Mouse (Mus musculus) liver, postnatal 0 days (tissue): ENCODE measurements around the gene Cntn3. TPM values are rescaled to one million over a fixed set of nuclear protein-coding genes. Genes with fewer than 3 reads are reported as not detected.

Experiments
- ATAC-seq: fragments of 200-750 bp; cut with Nextera tagmentation; 2 replicates; pipeline ENCODE4 v1.8.0; 2017; ENCODE audit warnings: mild to moderate bottlenecking, moderate library complexity
- DNase-seq: peaks from one replicate; pipeline ENCODE4 v3.0.0-alpha.2; 2016
- H3K27ac ChIP-seq: fragments of 300-500 bp; sonication (generic); 2 replicates; pipeline ENCODE4 v1.5.1; 2014; ENCODE audit warnings: antibody characterized with exemption, moderate library complexity, mild to moderate bottlenecking, low read depth
- H3K27me3 ChIP-seq: fragments of 300-500 bp; sonication (generic); 2 replicates; pipeline ENCODE4 v1.6.1; 2014; ENCODE audit warnings: low read length, control low read depth, mixed read lengths; ENCODE audit not compliant: insufficient read depth
- H3K36me3 ChIP-seq: fragments of 300-500 bp; sonication (generic); replicated peaks from 2 replicates; pipeline ENCODE4 v1.6.1; 2014; ENCODE audit warnings: mild to moderate bottlenecking, control low read depth, low read length, moderate library complexity, mixed read lengths; ENCODE audit not compliant: insufficient read depth
- H3K4me1 ChIP-seq: fragments of 300-500 bp; sonication (generic); 2 replicates; pipeline ENCODE4 v1.6.1; 2014; ENCODE audit warnings: antibody characterized with exemption, mild to moderate bottlenecking, control low read depth; ENCODE audit not compliant: insufficient read depth
- H3K4me2 ChIP-seq: fragments of 300-500 bp; sonication (generic); 2 replicates; pipeline ENCODE4 v1.6.1; 2014; ENCODE audit warnings: low read depth, mild to moderate bottlenecking, low read length, moderate library complexity, mixed read lengths
- H3K4me3 ChIP-seq: fragments of 300-500 bp; sonication (generic); 2 replicates; pipeline ENCODE4 v1.5.1; 2014; ENCODE audit warnings: low read depth, low read length
- H3K9ac ChIP-seq: fragments of 300-500 bp; sonication (generic); replicated peaks from 2 replicates; pipeline ENCODE4 v1.6.1; 2014; ENCODE audit warnings: mild to moderate bottlenecking, moderate library complexity
- H3K9me3 ChIP-seq: fragments of 300-500 bp; sonication (generic); 2 replicates; pipeline ENCODE4 v1.6.1; 2016; ENCODE audit warnings: mild to moderate bottlenecking, control low read depth, low read length, mixed read lengths
- CTCF ChIP-seq: sonication (generic); IDR thresholded peaks from 2 replicates; pipeline ENCODE4 v1.5.1; 2016; ENCODE audit warnings: antibody characterized with exemption, low read depth
- EP300 ChIP-seq: IDR thresholded peaks from 2 replicates; pipeline ENCODE4 v1.6.1; 2016; ENCODE audit warnings: antibody characterized with exemption, low read depth, mild to moderate bottlenecking
- WGBS: fragments of 180-500 bp; shearing (Covaris S2); extraction: QIAGEN DNeasy Blood & Tissue Kit; methylation state at CpG from one replicate; pipeline ENCODE4 v1.1.7; 2014; ENCODE audit not compliant: insufficient replicate concordance; 5-methylcytosine and 5-hydroxymethylcytosine counted together
- polyA plus RNA-seq: library from polyadenylated mRNA; unstranded; fragments of >200 nt; fragmentation: Nextera tagmentation; extraction: Ambion mirVana; gene quantifications from 2 replicates; pipeline ENCODE4 v1.2.1, GENCODE M21; 2015

The Cntn3 gene
- polyA plus RNA-seq, 1 experiment from 2014 or later = 0.34 TPM

GRCm38 (mm10) chr6:102322614-102323284 lies 250.2 kb downstream of the Cntn3 start:
- Histone ChIP-seq H3K9me3 (no peaks in the 10 kb centered on the region), H3K27me3 (no peaks in the 10 kb centered on the region), H3K4me3 (no peak overlapping the region), H3K9ac (no peak overlapping the region), H3K4me1 (no peaks in the 10 kb centered on the region), H3K27ac (no peak overlapping the region), H3K4me2 (no peak overlapping the region), H3K36me3 (no peaks in the 10 kb centered on the region)
- TF ChIP-seq EP300 (no peak), CTCF (no peak)
- DNase-seq (no peak), ATAC-seq (no peak)
- WGBS = 65% methylated on average over 4 of the region's 4 CpGs

- no peak overlapping the region for H3K27ac ChIP-seq
- TF ChIP-seq EP300 (no peak), CTCF (no peak)
- no peaks in the 10 kb centered on the region; the same call in 1 of the 2 replicates for H3K9me3 ChIP-seq
- H3K4me2 ChIP-seq = no peak overlapping the region
- 60% methylated on average over 3 of the region's 3 CpGs for WGBS
- DNase-seq (no peak), ATAC-seq (no peak)
- H3K36me3 ChIP-seq = no peaks in the 10 kb centered on the region
- H3K27me3 ChIP-seq = no peaks in the 10 kb centered on the region
- H3K4me1 ChIP-seq = no peaks in the 10 kb centered on the region
- H3K9ac ChIP-seq = no peak overlapping the region
- H3K4me3 ChIP-seq = no peak overlapping the region
Measured at GRCm38 (mm10) chr6:102319755-102320154, 253.1 kb downstream of the Cntn3 start.

- Histone ChIP-seq H3K4me1 (no peaks in the 10 kb centered on the region), H3K4me2 (no peak overlapping the region), H3K27me3 (no peaks in the 10 kb centered on the region), H3K27ac (no peak overlapping the region), H3K4me3 (no peak overlapping the region), H3K36me3 (no peaks in the 10 kb centered on the region), H3K9me3 (no peaks in the 10 kb centered on the region), H3K9ac (no peak overlapping the region)
- TF ChIP-seq CTCF (no peak), EP300 (no peak)
- ATAC-seq (no peak), DNase-seq (no peak)
- WGBS = 74% methylated on average over 2 of the region's 2 CpGs
Measured at GRCm38 (mm10) chr6:102282889-102283288, 290.0 kb downstream of the Cntn3 start.

- no peak for TF ChIP-seq CTCF
- no peak for TF ChIP-seq EP300
- H3K27me3 ChIP-seq = no peaks in the 10 kb centered on the region
- H3K4me3 ChIP-seq = no peak overlapping the region
- no peak overlapping the region for H3K4me2 ChIP-seq
- 36% methylated on average over 1 of the region's 1 CpGs for WGBS
- ATAC-seq = no peak
- no peak overlapping the region for H3K9ac ChIP-seq
- no peak for DNase-seq
- no peaks in the 10 kb centered on the region for H3K36me3 ChIP-seq
- no peak overlapping the region for H3K27ac ChIP-seq
- H3K4me1 ChIP-seq = no peaks in the 10 kb centered on the region
- H3K9me3 ChIP-seq = no peaks in the 10 kb centered on the region; the same call in 1 of the 2 replicates
Measured at GRCm38 (mm10) chr6:102231015-102231414, 341.9 kb downstream of the Cntn3 start.

- H3K4me3 ChIP-seq = no peak overlapping the region
- H3K27ac ChIP-seq = no peak overlapping the region
- H3K9ac ChIP-seq = no peak overlapping the region
- no peak for ATAC-seq
- 52% methylated on average over 1 of the region's 1 CpGs for whole genome bisulfite sequencing
- no peaks in the 10 kb centered on the region for H3K27me3 ChIP-seq
- no peak for TF ChIP-seq EP300
- H3K4me1 ChIP-seq = no peaks in the 10 kb centered on the region
- no peaks in the 10 kb centered on the region for H3K36me3 ChIP-seq
- no peak for DNase-seq
- no peaks in the 10 kb centered on the region for H3K9me3 ChIP-seq
- H3K4me2 ChIP-seq = no peak overlapping the region
Measured at GRCm38 (mm10) chr6:102186316-102186715, 386.6 kb downstream of the Cntn3 start.

- no peak for ATAC-seq
- DNase-seq = no peak
Measured at GRCm38 (mm10) chr6:102170913-102171312, 402.0 kb downstream of the Cntn3 start.

More at GRCm38 (mm10) chr6:102170913-102171312, 402.0 kb downstream of the Cntn3 start:
- Histone ChIP-seq H3K27ac (no peak overlapping the region), H3K4me3 (no peak overlapping the region), H3K4me1 (no peaks in the 10 kb centered on the region), H3K9me3 (peaks cover 2% of the 10 kb centered on the region; the same call in 1 of the 2 replicates), H3K36me3 (no peaks in the 10 kb centered on the region), H3K27me3 (no peaks in the 10 kb centered on the region), H3K4me2 (no peak overlapping the region), H3K9ac (no peak overlapping the region)
- 36% methylated on average over 6 of the region's 6 CpGs for WGBS
- TF ChIP-seq CTCF = peak; percentile 73
- no peak for TF ChIP-seq EP300
